24 mouse cellular contexts compared by ENCODE assay signal in the genomic region with DNA sequence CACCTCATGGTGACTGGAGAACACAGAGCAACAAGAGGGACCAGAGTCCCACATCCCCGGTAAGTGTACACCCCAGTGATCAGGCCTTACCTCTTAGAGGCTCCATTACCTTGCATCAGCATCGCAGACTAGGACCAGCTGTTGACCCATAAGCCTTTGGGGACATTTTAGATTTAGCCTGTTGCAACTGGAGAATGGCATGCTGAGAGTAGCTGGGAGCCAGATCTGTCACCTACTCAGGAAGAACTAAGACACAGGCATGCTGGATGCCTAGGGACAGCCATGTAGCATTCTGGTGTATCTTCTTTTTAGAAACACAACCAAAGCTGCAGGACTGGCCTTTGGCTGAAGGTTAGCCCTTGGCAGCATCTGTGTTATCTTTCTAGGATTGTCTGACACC.
DNase-seq lines count a peak whose midpoint lies in the region; ATAC-seq and TF ChIP-seq lines count a peak whose summit lies in the region.
"Had no signal": no experiment of that assay in that cellular context is flagged by ENCODE, and none has a peak within 500 bp of the region (broad histone marks: within the 10 kb centered on the region; RNA-seq: fewer than 3 reads in every experiment).

No protein-coding gene starts in this region.

- no peaks in the 10 kb centered on the region for H3K27me3 ChIP-seq in intestine, embryonic 14.5 days (replicated peaks; ENCODE audit: control insufficient read depth, insufficient read depth, low read length)
- H3K27me3 ChIP-seq in intestine, embryonic 15.5 days (replicated peaks): no peaks in the 10 kb centered on the region
- no peaks in the 10 kb centered on the region for H3K27me3 ChIP-seq in lung, postnatal 0 days (replicated peaks; ENCODE audit: insufficient read depth, low read length)
- H3K27me3 ChIP-seq: forebrain, embryonic 13.5 days; heart, embryonic 12.5 days; heart, embryonic 15.5 days; hindbrain, embryonic 13.5 days had no signal

- TF ChIP-seq POLR2A in lung, adult 2 months (IDR thresholded peaks at IDR 0.05; ENCODE audit: borderline replicate concordance, extremely low read depth, low read depth, low read length): no peak

- no peaks in the 10 kb centered on the region for H3K9me3 ChIP-seq in intestine, embryonic 14.5 days (ENCODE audit: control insufficient read depth, low read length)
- no peaks in the 10 kb centered on the region for H3K9me3 ChIP-seq in intestine, embryonic 15.5 days
- H3K9me3 ChIP-seq in lung, postnatal 0 days (ENCODE audit: low read length): no peaks in the 10 kb centered on the region
- H3K9me3 ChIP-seq: forebrain, embryonic 10.5 days; forebrain, embryonic 13.5 days; heart, embryonic 12.5 days; heart, embryonic 15.5 days; hindbrain, embryonic 10.5 days; hindbrain, embryonic 13.5 days had no signal

- no peak for ATAC-seq in intestine, embryonic 14.5 days (replicated peaks; ENCODE audit: low FRiP score, low TSS enrichment, low read depth)
- ATAC-seq in intestine, embryonic 15.5 days: no peak
- peak; percentile 84 for ATAC-seq in lung, postnatal 0 days
- ATAC-seq: activated CD4-positive, CD25-positive, alpha-beta regulatory T cell, adult 4 months; forebrain, embryonic 13.5 days; forebrain, embryonic 16.5 days had no signal

- no peak overlapping the region for H3K27ac ChIP-seq in intestine, embryonic 14.5 days (ENCODE audit: low read depth)
- no peak overlapping the region for H3K27ac ChIP-seq in intestine, embryonic 15.5 days
- H3K27ac ChIP-seq in lung, postnatal 0 days (ENCODE audit: low read length): no peak overlapping the region
- H3K27ac ChIP-seq: forebrain, embryonic 10.5 days; forebrain, embryonic 13.5 days; heart, embryonic 15.5 days; hindbrain, embryonic 10.5 days; hindbrain, embryonic 13.5 days had no signal

- H3K9ac ChIP-seq in intestine, embryonic 14.5 days (ENCODE audit: low read length): no peak overlapping the region
- no peak overlapping the region for H3K9ac ChIP-seq in intestine, embryonic 15.5 days
- no peak overlapping the region for H3K9ac ChIP-seq in lung, postnatal 0 days (replicated peaks; ENCODE audit: low read depth)
- H3K9ac ChIP-seq: forebrain, embryonic 13.5 days; heart, embryonic 12.5 days; heart, embryonic 15.5 days; hindbrain, embryonic 13.5 days had no signal

- TF ChIP-seq CTCF in lung, postnatal 0 days (IDR thresholded peaks at IDR 0.05): no peak
- TF ChIP-seq CTCF in lung, adult 2 months (IDR thresholded peaks at IDR 0.05; ENCODE audit: insufficient read depth, low read length): no peak

- H3K4me3 ChIP-seq in intestine, embryonic 14.5 days (ENCODE audit: low read depth, low read length): no peak overlapping the region
- H3K4me3 ChIP-seq in intestine, embryonic 15.5 days (replicated peaks): no peak overlapping the region
- H3K4me3 ChIP-seq in lung, postnatal 0 days (ENCODE audit: low read depth, low read length): no peak overlapping the region
- no peak overlapping the region for H3K4me3 ChIP-seq in lung, adult 2 months (replicated peaks; ENCODE audit: extremely low read depth, low read depth, low read length)
- H3K4me3 ChIP-seq: forebrain, embryonic 10.5 days; forebrain, embryonic 13.5 days; heart, embryonic 12.5 days; heart, embryonic 15.5 days; hindbrain, embryonic 10.5 days; hindbrain, embryonic 13.5 days had no signal

- no peak overlapping the region for H3K4me2 ChIP-seq in intestine, embryonic 14.5 days (ENCODE audit: low read length)
- H3K4me2 ChIP-seq in intestine, embryonic 15.5 days (replicated peaks): no peak overlapping the region
- H3K4me2 ChIP-seq in lung, postnatal 0 days (replicated peaks; ENCODE audit: low read depth, low read length): no peak overlapping the region
- H3K4me2 ChIP-seq: forebrain, embryonic 13.5 days; heart, embryonic 12.5 days; heart, embryonic 15.5 days; hindbrain, embryonic 13.5 days had no signal

- H3K4me1 ChIP-seq in intestine, embryonic 14.5 days (replicated peaks; ENCODE audit: control insufficient read depth, insufficient read depth, low read length): 0 out of 2 replicates have a peak, but pooled peaks cover 10% of the 10 kb centered on the region
- H3K4me1 ChIP-seq in intestine, embryonic 15.5 days (replicated peaks): 0 out of 2 replicates have a peak, but pooled peaks cover 2% of the 10 kb centered on the region
- H3K4me1 ChIP-seq in lung, postnatal 0 days (ENCODE audit: insufficient read depth, low read depth, low read length): no peaks in the 10 kb centered on the region
- H3K4me1 ChIP-seq in lung, adult 2 months (ENCODE audit: control insufficient read depth, insufficient read depth, low read length): no peaks in the 10 kb centered on the region
- H3K4me1 ChIP-seq: forebrain, embryonic 10.5 days; forebrain, embryonic 13.5 days; heart, embryonic 12.5 days; heart, embryonic 15.5 days; hindbrain, embryonic 10.5 days; hindbrain, embryonic 13.5 days had no signal

- 98% methylated on average over 2 of the region's 2 CpGs for WGBS in intestine, embryonic 14.5 days
- 98% methylated on average over 2 of the region's 2 CpGs for WGBS in intestine, embryonic 15.5 days
- WGBS in lung, postnatal 0 days: 78% methylated on average over 2 of the region's 2 CpGs
- 75% methylated on average over 2 of the region's 2 CpGs for WGBS in lung, adult 2 months

- peak; percentile 36 for DNase-seq in intestine, embryonic 14.5 days (ENCODE audit: low spot score)
- DNase-seq in lung, postnatal 0 days (ENCODE audit: low spot score): peak; percentile 74
- no peak for DNase-seq in lung, adult 2 months
- DNase-seq in lung, postnatal 10 days: peak; percentile 41
- no peak for DNase-seq in adipocyte (ENCODE audit: low spot score)
- DNase-seq in gastrocnemius, adult 8-10 months (ENCODE audit: low spot score in 2 of 2): no peak
- DNase-seq: adrenal gland, postnatal 10 days; adrenal gland, postnatal 36 days; cerebellum, adult 18-20 months; cerebellum, adult 9-10 months; cerebellum, postnatal 14 days; gastrocnemius, postnatal 14 days; heart, adult 18-20 months; heart, postnatal 10 days; heart, postnatal 36 days had no signal

- TF ChIP-seq EP300 in lung, postnatal 0 days (IDR thresholded peaks at IDR 0.05): no peak

- H3K36me3 ChIP-seq in intestine, embryonic 14.5 days (ENCODE audit: control insufficient read depth, insufficient read depth, low read length): no peaks in the 10 kb centered on the region
- H3K36me3 ChIP-seq in intestine, embryonic 15.5 days: no peaks in the 10 kb centered on the region
- H3K36me3 ChIP-seq in lung, postnatal 0 days (ENCODE audit: insufficient read depth, low read length): no peaks in the 10 kb centered on the region
- H3K36me3 ChIP-seq: forebrain, embryonic 10.5 days; heart, embryonic 12.5 days; heart, embryonic 15.5 days; hindbrain, embryonic 10.5 days; hindbrain, embryonic 13.5 days had no signal

Comparison
In these comparisons a context has a peak if more than half of its experiments do, and no peak if none do; other contexts are left out.
1. DNase-seq: peak in intestine, embryonic 14.5 days (single experiment), lung, postnatal 0 days (single experiment) and lung, postnatal 10 days (single experiment); none in lung, adult 2 months (single experiment), adipocyte (single experiment) and gastrocnemius, adult 8-10 months (0 of 2).